Mouse (Mus musculus): Measurements from ENCODE around the gene Cdh1. TPM values are rescaled to one million over a fixed set of nuclear protein-coding genes. Genes with fewer than 3 reads are reported as not detected.

Cdh1 gene
- 347 and 358 TPM in 2 replicates for polyA plus RNA-seq (2011; ENCODE audit: insufficient read depth, insufficient read length, low read depth, missing spikeins)

DNA sequence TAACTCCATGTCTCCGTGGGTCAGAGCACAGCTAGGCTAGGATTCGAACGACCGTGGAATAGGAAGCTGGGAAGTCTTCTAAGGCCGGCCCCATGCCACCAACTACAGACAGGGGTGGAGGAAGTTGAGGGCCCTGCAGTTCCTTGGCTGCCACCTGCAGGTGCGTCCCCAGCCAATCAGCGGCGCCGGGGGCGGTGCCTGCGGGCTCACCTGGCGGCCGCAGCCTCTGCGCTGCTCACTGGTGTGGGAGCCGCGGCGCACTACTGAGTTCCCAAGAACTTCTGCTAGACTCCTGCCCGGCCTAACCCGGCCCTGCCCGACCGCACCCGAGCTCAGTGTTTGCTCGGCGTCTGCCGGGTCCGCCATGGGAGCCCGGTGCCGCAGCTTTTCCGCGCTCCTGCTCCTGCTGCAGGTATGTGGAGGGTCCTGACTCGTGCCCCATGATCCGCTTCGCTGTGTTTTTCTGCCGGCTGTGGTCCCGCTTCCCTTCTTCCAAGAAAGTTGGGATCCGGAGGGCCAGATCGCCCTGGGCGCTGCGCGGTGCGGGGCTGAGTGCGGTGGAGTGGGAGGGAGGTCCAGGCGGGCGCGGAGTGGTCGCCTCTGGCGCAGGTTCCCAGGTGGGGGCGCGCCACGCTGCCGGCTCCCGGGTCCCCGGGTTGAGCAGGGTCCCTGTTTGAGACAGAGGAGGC is at the start of gene Cdh1:
TSS of gene Cdh1 (plus strand) at position 221 of the 689 bp plus-strand sequence.
- peak within 1 kb of the TSS; percentile 92 for H3K27ac ChIP-seq (ENCODE audit: insufficient read depth, low read length)
- peaks cover 8% of the 10 kb centered on the region for H3K36me3 ChIP-seq (ENCODE audit: control insufficient read depth, insufficient read depth, low read length, poor library complexity, severe bottlenecking)
- peak within 1 kb of the TSS; percentile 91 for H3K4me3 ChIP-seq (ENCODE audit: low read depth, low read length)
- peak; percentile 78 for TF ChIP-seq POLR2A (IDR thresholded peaks at IDR 0.05; ENCODE audit: insufficient read depth, low read length)
- no peak for TF ChIP-seq CTCF (IDR thresholded peaks at IDR 0.05; ENCODE audit: low read depth, low read length)
- TF ChIP-seq EP300 (IDR thresholded peaks at IDR 0.05; ENCODE audit: insufficient read depth, low read depth, low read length) = 0 out of 2 replicates have a peak, but pooled peaks have one; percentile 3
- H3K4me1 ChIP-seq (ENCODE audit: control insufficient read depth, insufficient read depth, low read length) = peaks cover 7% of the 10 kb centered on the region
- no peaks in the 10 kb centered on the region for H3K9me3 ChIP-seq (replicated peaks; ENCODE audit: control insufficient read depth, insufficient read depth, low read length, poor library complexity, severe bottlenecking)
- H3K27me3 ChIP-seq (ENCODE audit: control insufficient read depth, insufficient read depth, low read length, poor library complexity, severe bottlenecking) = no peaks in the 10 kb centered on the region
- peak within 1 kb of the TSS; percentile 95 for H3K9ac ChIP-seq (ENCODE audit: low read depth, poor library complexity, severe bottlenecking)

DNA sequence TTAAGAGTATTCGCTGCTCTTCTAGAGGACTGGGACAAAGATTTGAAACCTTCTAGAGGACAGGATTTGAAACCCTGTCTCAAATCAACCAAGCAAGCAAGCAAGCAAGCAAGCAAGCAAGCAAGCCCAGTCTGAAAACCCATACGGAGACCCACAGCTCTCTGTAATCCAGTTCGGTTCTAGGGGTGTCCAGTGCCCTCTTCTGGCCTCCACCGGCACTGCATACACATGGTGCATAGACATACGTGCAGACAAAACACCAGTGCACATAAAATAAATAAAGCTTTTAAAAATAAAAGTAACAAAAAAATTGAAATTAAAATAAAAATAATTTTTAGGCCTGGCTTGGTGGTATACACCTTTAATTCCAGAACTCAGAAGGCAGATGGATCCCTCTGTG is 49.1 kb upstream of the Cdh1 start:
- Histone ChIP-seq H3K9me3 (replicated peaks; ENCODE audit: control insufficient read depth, insufficient read depth, low read length, poor library complexity, severe bottlenecking) (0 out of 2 replicates have a peak, but pooled peaks cover 3% of the 10 kb centered on the region), H3K4me3 (ENCODE audit: low read depth, low read length) (no peak overlapping the region), H3K27me3 (ENCODE audit: control insufficient read depth, insufficient read depth, low read length, poor library complexity, severe bottlenecking) (no peaks in the 10 kb centered on the region), H3K9ac (ENCODE audit: low read depth, poor library complexity, severe bottlenecking) (no peak overlapping the region), H3K36me3 (ENCODE audit: control insufficient read depth, insufficient read depth, low read length, poor library complexity, severe bottlenecking) (0 out of 2 replicates have a peak, but pooled peaks cover 8% of the 10 kb centered on the region), H3K27ac (ENCODE audit: insufficient read depth, low read length) (no peak overlapping the region), H3K4me1 (ENCODE audit: control insufficient read depth, insufficient read depth, low read length) (peaks cover 1% of the 10 kb centered on the region)
- TF ChIP-seq CTCF (IDR thresholded peaks at IDR 0.05; ENCODE audit: low read depth, low read length) = peak; percentile 63
- TF ChIP-seq EP300 (IDR thresholded peaks at IDR 0.05; ENCODE audit: insufficient read depth, low read depth, low read length) = no peak
- no peak for TF ChIP-seq POLR2A (IDR thresholded peaks at IDR 0.05; ENCODE audit: insufficient read depth, low read length)

DNA sequence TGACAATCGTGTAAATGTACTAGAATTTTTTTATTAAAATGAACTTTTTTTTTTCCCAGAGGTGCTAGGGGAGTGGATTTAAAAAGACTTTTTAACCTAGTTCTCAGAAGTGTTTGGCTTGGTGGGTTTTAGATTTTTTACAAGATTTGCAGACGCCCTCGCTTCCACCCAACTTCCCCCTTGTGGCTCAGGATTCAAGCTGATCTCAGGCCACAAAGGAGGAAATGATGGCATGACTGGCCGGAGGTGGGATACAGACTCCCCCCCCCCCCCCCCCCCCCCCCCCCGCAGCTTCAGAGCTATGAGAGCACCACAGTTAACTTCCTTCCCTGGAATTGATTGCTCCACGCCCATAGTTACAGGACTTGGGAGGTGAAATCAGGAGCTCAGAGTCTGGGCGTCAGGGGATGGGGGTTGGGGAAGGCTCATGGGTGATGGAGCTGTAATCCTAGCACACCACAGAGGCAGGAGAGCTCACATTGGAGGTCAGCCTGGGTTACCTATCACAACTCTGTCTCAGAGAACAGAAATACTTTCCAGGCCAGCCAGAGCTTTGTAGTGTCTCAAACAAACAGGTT is 47.0 kb upstream of the Cdh1 start:
- Histone ChIP-seq H3K36me3 (ENCODE audit: control insufficient read depth, insufficient read depth, low read length, poor library complexity, severe bottlenecking) (0 out of 2 replicates have a peak, but pooled peaks cover 8% of the 10 kb centered on the region), H3K9ac (ENCODE audit: low read depth, poor library complexity, severe bottlenecking) (no peak overlapping the region), H3K4me1 (ENCODE audit: control insufficient read depth, insufficient read depth, low read length) (peaks cover 3% of the 10 kb centered on the region), H3K27me3 (ENCODE audit: control insufficient read depth, insufficient read depth, low read length, poor library complexity, severe bottlenecking) (no peaks in the 10 kb centered on the region), H3K4me3 (ENCODE audit: low read depth, low read length) (no peak overlapping the region), H3K9me3 (replicated peaks; ENCODE audit: control insufficient read depth, insufficient read depth, low read length, poor library complexity, severe bottlenecking) (0 out of 2 replicates have a peak, but pooled peaks cover 3% of the 10 kb centered on the region), H3K27ac (ENCODE audit: insufficient read depth, low read length) (peak overlapping the region; percentile 42; the same call in 1 of the 2 replicates)
- no peak for TF ChIP-seq POLR2A (IDR thresholded peaks at IDR 0.05; ENCODE audit: insufficient read depth, low read length)
- TF ChIP-seq CTCF (IDR thresholded peaks at IDR 0.05; ENCODE audit: low read depth, low read length) = no peak
- TF ChIP-seq EP300 (IDR thresholded peaks at IDR 0.05; ENCODE audit: insufficient read depth, low read depth, low read length) = no peak

DNA sequence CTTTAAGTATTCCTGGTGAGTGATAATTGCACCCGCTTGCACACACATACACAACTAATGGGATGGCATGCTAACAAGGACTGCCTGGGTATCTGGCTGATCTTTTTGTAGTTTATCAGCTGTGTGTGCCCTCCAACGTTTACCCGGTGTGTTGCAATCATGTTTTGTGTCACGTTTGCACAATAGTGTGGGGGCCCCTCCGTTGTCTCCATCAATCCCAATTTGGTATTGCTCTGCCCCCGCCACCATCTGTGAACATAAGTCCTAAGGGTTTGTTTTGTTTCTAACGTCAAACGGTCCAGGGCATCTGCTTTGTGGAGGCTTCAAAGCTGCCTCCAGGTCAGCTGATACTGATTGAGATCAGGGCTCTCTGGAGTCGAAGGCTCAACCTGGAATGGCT is 43.3 kb upstream of the Cdh1 start:
- Histone ChIP-seq H3K36me3 (ENCODE audit: control insufficient read depth, insufficient read depth, low read length, poor library complexity, severe bottlenecking) (no peaks in the 10 kb centered on the region), H3K4me3 (ENCODE audit: low read depth, low read length) (no peak overlapping the region), H3K9me3 (replicated peaks; ENCODE audit: control insufficient read depth, insufficient read depth, low read length, poor library complexity, severe bottlenecking) (no peaks in the 10 kb centered on the region), H3K9ac (ENCODE audit: low read depth, poor library complexity, severe bottlenecking) (no peak overlapping the region), H3K4me1 (ENCODE audit: control insufficient read depth, insufficient read depth, low read length) (peaks cover 5% of the 10 kb centered on the region), H3K27ac (ENCODE audit: insufficient read depth, low read length) (no peak overlapping the region), H3K27me3 (ENCODE audit: control insufficient read depth, insufficient read depth, low read length, poor library complexity, severe bottlenecking) (no peaks in the 10 kb centered on the region)
- TF ChIP-seq CTCF (IDR thresholded peaks at IDR 0.05; ENCODE audit: low read depth, low read length) (no peak), EP300 (IDR thresholded peaks at IDR 0.05; ENCODE audit: insufficient read depth, low read depth, low read length) (no peak), POLR2A (IDR thresholded peaks at IDR 0.05; ENCODE audit: insufficient read depth, low read length) (no peak)

DNA sequence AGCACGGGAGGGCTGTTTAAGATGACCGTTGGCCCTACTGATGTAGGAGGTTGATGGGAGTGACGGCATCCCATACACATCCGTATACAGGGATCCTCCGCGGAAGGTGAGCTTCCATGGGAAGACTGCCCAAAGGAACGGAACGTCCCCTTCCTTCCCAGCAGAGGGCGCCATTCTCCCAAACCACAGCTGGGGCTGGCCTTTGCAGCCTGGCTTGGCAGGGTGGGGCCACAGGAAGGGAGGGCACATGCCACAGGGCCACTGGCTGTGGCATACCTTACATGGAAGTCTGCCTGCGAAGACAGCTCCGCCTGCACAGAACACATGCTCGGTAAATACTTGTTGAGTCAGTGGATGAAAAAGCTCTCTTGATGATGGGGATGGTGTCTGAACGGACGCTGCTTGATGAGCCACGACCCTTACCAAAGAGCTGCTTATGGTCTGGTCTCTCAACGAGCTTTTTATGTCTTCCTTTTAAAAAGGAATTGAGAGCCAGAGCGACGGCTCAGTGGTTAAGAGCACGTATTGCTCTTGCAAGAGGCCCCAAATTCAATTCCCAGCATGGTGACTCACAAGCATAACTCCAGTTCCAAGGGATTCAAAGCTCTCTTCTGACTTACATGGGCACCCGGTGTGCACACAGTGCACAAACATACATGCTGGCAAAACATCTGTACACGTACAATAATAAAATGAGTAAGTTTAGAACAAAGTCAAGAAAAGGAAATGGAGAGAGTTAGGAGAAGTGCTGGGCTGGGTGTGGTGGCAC is 41.9 kb upstream of the Cdh1 start:
- no peaks in the 10 kb centered on the region for H3K9me3 ChIP-seq (replicated peaks; ENCODE audit: control insufficient read depth, insufficient read depth, low read length, poor library complexity, severe bottlenecking)
- no peak overlapping the region for H3K27ac ChIP-seq (ENCODE audit: insufficient read depth, low read length)
- no peaks in the 10 kb centered on the region for H3K27me3 ChIP-seq (ENCODE audit: control insufficient read depth, insufficient read depth, low read length, poor library complexity, severe bottlenecking)
- H3K9ac ChIP-seq (ENCODE audit: low read depth, poor library complexity, severe bottlenecking) = no peak overlapping the region
- no peak overlapping the region for H3K4me3 ChIP-seq (ENCODE audit: low read depth, low read length)
- peaks cover 5% of the 10 kb centered on the region for H3K4me1 ChIP-seq (ENCODE audit: control insufficient read depth, insufficient read depth, low read length)
- no peaks in the 10 kb centered on the region for H3K36me3 ChIP-seq (ENCODE audit: control insufficient read depth, insufficient read depth, low read length, poor library complexity, severe bottlenecking)
- TF ChIP-seq CTCF (IDR thresholded peaks at IDR 0.05; ENCODE audit: low read depth, low read length) = peak; percentile 99
- no peak for TF ChIP-seq POLR2A (IDR thresholded peaks at IDR 0.05; ENCODE audit: insufficient read depth, low read length)
- TF ChIP-seq EP300 (IDR thresholded peaks at IDR 0.05; ENCODE audit: insufficient read depth, low read depth, low read length) = peak; percentile 59; the same call in 1 of the 2 replicates

All from ES-Bruce4 (cell line).